Comparison of ENCODE assay signal across 8 mouse cellular contexts in genomic region chr5:73491837-73492720, GRCm38 (mm10). TPM values are rescaled to one million over a fixed set of nuclear protein-coding genes. Genes with fewer than 3 reads are reported as not detected.
DNase-seq lines count a peak whose midpoint lies in the region; ATAC-seq lines count a peak whose summit lies in the region.

No protein-coding gene starts in this region.

- 0% methylated on average over 49 of the region's 59 CpGs for WGBS in hindbrain, embryonic 16.5 days
- WGBS in macrophage (ENCODE audit: missing documents), result under 1% methylated on average over 51 of the region's 59 CpGs

- no peaks in the 10 kb centered on the region for H3K27me3 ChIP-seq in hindbrain, embryonic 16.5 days (replicated peaks; ENCODE audit: control insufficient read depth, insufficient read depth, low read length)

- peak; percentile 93 for DNase-seq in NIH3T3 (ENCODE audit: low read depth)
- peak; percentile 90 for DNase-seq in cerebellum, adult 9-11 months
- peak; percentile 92 to 94 for DNase-seq in frontal cortex, postnatal 36 days (ENCODE audit: low spot score in 2 of 2)
- DNase-seq in left cerebral cortex, adult 18-20 months (ENCODE audit: low spot score in 2 of 2), result peak; percentile 93 to 94
- DNase-seq in right cerebral cortex, adult 18-20 months, result peak; percentile 95
- peak; percentile 32 for DNase-seq in urinary bladder, postnatal 10 days (ENCODE audit: low spot score)

- ATAC-seq in hindbrain, embryonic 16.5 days, result peak; percentile 77

- no peaks in the 10 kb centered on the region for H3K79me2 ChIP-seq in macrophage (ENCODE audit: inconsistent target)

- H3K9ac ChIP-seq in hindbrain, embryonic 16.5 days (ENCODE audit: low read depth, low read length), result peak overlapping the region; percentile 80

- peak overlapping the region; percentile 84 for H3K4me2 ChIP-seq in hindbrain, embryonic 16.5 days (ENCODE audit: low read length)

- H3K4me3 ChIP-seq in hindbrain, embryonic 16.5 days (ENCODE audit: low read length), result peak overlapping the region; percentile 89
- H3K4me3 ChIP-seq in macrophage (ENCODE audit: inconsistent target), result peak overlapping the region; percentile 71

- H3K27ac ChIP-seq in hindbrain, embryonic 16.5 days (ENCODE audit: low read depth, low read length), result peak overlapping the region; percentile 94
- no peak overlapping the region for H3K27ac ChIP-seq in macrophage

- no peaks in the 10 kb centered on the region for H3K36me3 ChIP-seq in hindbrain, embryonic 16.5 days (ENCODE audit: control insufficient read depth, insufficient read depth, low read length)
- H3K36me3 ChIP-seq in macrophage (ENCODE audit: inconsistent target), result no peaks in the 10 kb centered on the region

- H3K4me1 ChIP-seq in hindbrain, embryonic 16.5 days (ENCODE audit: control insufficient read depth, insufficient read depth, low read depth, low read length), result peaks cover 11% of the 10 kb centered on the region

- no peaks in the 10 kb centered on the region for H3K9me3 ChIP-seq in hindbrain, embryonic 16.5 days (ENCODE audit: control insufficient read depth, low read length)

RNA-seq across cellular contexts. Expression of gene Dcun1d4, which starts 11.3 kb away (rescaled TPM):
- 44.8 and 53.0 TPM in 2 replicates for polyA plus RNA-seq in hindbrain, embryonic 16.5 days (2015; fragmentation: Nextera tagmentation; extraction: Ambion mirVana)
- total RNA-seq in left cerebral cortex, adult 18-20 months (2021), result 100 to 1,000 TPM; 132 to 133 TPM
- 10 to 100 TPM in 14 of 26 experiments, 1 to 10 TPM in 12; 2.2 to 28.2 (median 10.2) TPM for total RNA-seq in macrophage (2018; cell fraction: chromatin; rRNA removed)
- total RNA-seq in macrophage (2018; cell fraction: cytosol; rRNA removed), result 10 to 100 TPM in 1 of 26 experiments, 1 to 10 TPM in 25; 2.3 to 10.5 (median 3.7) TPM
- total RNA-seq in macrophage (2018; cell fraction: nucleus; rRNA removed), result 10 to 100 TPM in 5 of 26 experiments, 1 to 10 TPM in 21; 2.2 to 15.1 (median 5.6) TPM
- 3.2 to 4.7 TPM (median 4.0 TPM) in 3 replicates for polyA plus RNA-seq in macrophage (2018)

Comparison
In these comparisons a context has a peak if more than half of its experiments do, and no peak if none do; other contexts are left out.
1. DNase-seq: peak in every context shown above with its lines; median percentile 95 in right cerebral cortex, adult 18-20 months; 94 in left cerebral cortex, adult 18-20 months; 93 in NIH3T3; 93 in frontal cortex, postnatal 36 days; 90 in cerebellum, adult 9-11 months; 32 in urinary bladder, postnatal 10 days.